ENCODE assay signal across 8 mouse cellular contexts in the genomic region with DNA sequence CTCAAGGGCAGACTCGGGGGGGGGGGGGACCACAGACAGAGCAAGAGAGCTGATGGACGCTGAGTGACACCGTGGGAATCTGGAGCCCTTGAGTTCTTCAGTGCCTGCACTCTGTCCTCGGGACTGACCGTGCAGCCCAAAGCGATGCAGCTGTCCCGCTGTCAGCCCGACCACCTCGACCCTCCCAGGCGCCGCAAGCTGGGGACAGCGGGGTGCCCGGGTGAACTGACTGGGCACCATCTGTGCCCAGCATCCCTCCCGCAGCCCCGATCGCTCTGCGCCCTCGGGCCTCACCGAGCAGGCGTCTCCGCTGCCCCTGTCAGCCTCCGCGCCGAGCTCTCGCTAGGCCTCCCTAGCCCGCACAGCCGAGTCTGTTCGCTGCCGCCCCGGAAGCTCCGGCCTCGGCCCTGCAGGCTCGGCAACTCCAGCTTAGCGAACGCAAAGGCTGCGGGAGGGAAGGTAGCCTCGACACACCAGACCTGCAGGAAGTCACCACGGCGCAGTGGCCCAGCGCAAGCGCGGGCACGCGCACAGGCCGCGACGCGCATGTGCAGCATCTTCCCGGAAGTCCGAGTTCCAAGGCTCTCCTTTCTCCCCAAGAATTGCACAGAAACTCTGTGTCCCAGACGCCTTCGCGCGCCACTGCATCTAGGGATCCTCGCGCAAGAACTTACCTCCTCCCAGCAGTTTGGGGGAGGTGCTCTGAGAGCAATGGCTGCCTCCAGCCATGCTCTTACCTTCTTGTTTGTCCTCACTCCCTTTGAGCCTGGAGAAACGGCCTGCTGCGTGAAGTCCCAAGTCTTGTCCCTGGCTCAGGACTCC. TPM values are rescaled to one million over a fixed set of nuclear protein-coding genes. Genes with fewer than 3 reads are reported as not detected.
A peak's percentile ranks its signal among the peaks of the same experiment; 100 is the strongest.
DNase-seq lines count a peak whose midpoint lies in the region; ATAC-seq lines count a peak whose summit lies in the region.

A gene (minus strand): TSS at position 521 of the 822 bp plus-strand sequence.
A gene (plus strand): TSS at position 763 of the 822 bp plus-strand sequence.

- H3K4me2 ChIP-seq in heart, embryonic 14.5 days (ENCODE audit: low read length) = peak within 1 kb of the TSS; percentile 86
- peak within 1 kb of the TSS; percentile 90 for H3K4me2 ChIP-seq in liver, embryonic 13.5 days
- H3K4me2 ChIP-seq in stomach, embryonic 16.5 days (ENCODE audit: low read depth, low read length) = peak within 1 kb of the TSS; percentile 69

- 0 out of 2 replicates have a peak, but pooled peaks cover 3% of the 10 kb centered on the region for H3K27me3 ChIP-seq in heart, embryonic 14.5 days (ENCODE audit: control insufficient read depth, insufficient read depth, low read length)
- H3K27me3 ChIP-seq in liver, embryonic 13.5 days = no peaks in the 10 kb centered on the region; the same call in 1 of the 2 replicates
- no peaks in the 10 kb centered on the region for H3K27me3 ChIP-seq in stomach, embryonic 16.5 days (ENCODE audit: control insufficient read depth, insufficient read depth, low read length)

- peaks cover 29% of the 10 kb centered on the region for H3K36me3 ChIP-seq in heart, embryonic 14.5 days (ENCODE audit: control insufficient read depth, insufficient read depth, low read length)
- H3K36me3 ChIP-seq in liver, embryonic 13.5 days = peaks cover 30% of the 10 kb centered on the region
- H3K36me3 ChIP-seq in stomach, embryonic 16.5 days (ENCODE audit: control insufficient read depth, insufficient read depth, low read length) = peaks cover 17% of the 10 kb centered on the region

- H3K9ac ChIP-seq in heart, embryonic 14.5 days (ENCODE audit: low read length) = peak within 1 kb of the TSS; percentile 83
- peak within 1 kb of the TSS; percentile 78 for H3K9ac ChIP-seq in liver, embryonic 13.5 days
- peak within 1 kb of the TSS; percentile 94 for H3K9ac ChIP-seq in stomach, embryonic 16.5 days (ENCODE audit: low read length)

- H3K9me3 ChIP-seq in heart, embryonic 14.5 days (ENCODE audit: control insufficient read depth, low read length) = peaks cover 5% of the 10 kb centered on the region; the same call in 1 of the 2 replicates
- H3K9me3 ChIP-seq in liver, embryonic 13.5 days (replicated peaks) = peaks cover 6% of the 10 kb centered on the region
- 0 out of 2 replicates have a peak, but pooled peaks cover 4% of the 10 kb centered on the region for H3K9me3 ChIP-seq in stomach, embryonic 16.5 days (replicated peaks; ENCODE audit: control insufficient read depth, low read length)

- under 1% methylated on average over 58 of the region's 58 CpGs for WGBS in heart, embryonic 14.5 days
- 1% methylated on average over 58 of the region's 58 CpGs for WGBS in liver, embryonic 13.5 days (ENCODE audit: insufficient replicate concordance)
- WGBS in stomach, embryonic 16.5 days = under 1% methylated on average over 58 of the region's 58 CpGs

- peak; percentile 94 for ATAC-seq in heart, embryonic 14.5 days (ENCODE audit: insufficient number of reproducible peaks, insufficient read depth, low FRiP score, low read depth)
- ATAC-seq in liver, embryonic 13.5 days (ENCODE audit: low read depth) = peak; percentile 90
- peak; percentile 98 for ATAC-seq in stomach, embryonic 16.5 days (ENCODE audit: insufficient read depth, low FRiP score)

- peak; percentile 93 for DNase-seq in CD4-positive, CD25-positive, alpha-beta regulatory T cell, adult 2 months (ENCODE audit: low read depth, low spot score)
- DNase-seq in fibroblast of lung, adult 2 months (ENCODE audit: low read depth) = peak; percentile 92
- DNase-seq in kidney, postnatal 14 days = peak; percentile 96
- peak; percentile 76 for DNase-seq in liver, embryonic 13.5 days
- DNase-seq in neural tube, embryonic 10.5 days (ENCODE audit: extremely low spot score, low spot score) = peak; percentile 93

- peak within 1 kb of the TSS; percentile 86 for H3K4me3 ChIP-seq in brown adipose tissue, adult 24 weeks (ENCODE audit: insufficient read depth, low read depth, low read length)
- peak within 1 kb of the TSS; percentile 59 to 88 for H3K4me3 ChIP-seq in heart, embryonic 14.5 days (ENCODE audit: control insufficient read depth in 1 of 2, insufficient read depth in 1 of 2, low read depth in 1 of 2, low read length in 2 of 2)
- H3K4me3 ChIP-seq in liver, embryonic 13.5 days (replicated peaks) = peak within 1 kb of the TSS; percentile 71
- H3K4me3 ChIP-seq in stomach, embryonic 16.5 days (replicated peaks; ENCODE audit: low read length) = peak within 1 kb of the TSS; percentile 76

- H3K27ac ChIP-seq in brown adipose tissue, adult 24 weeks (replicated peaks; ENCODE audit: low read depth, low read length) = peak within 1 kb of the TSS; percentile 32; the same call in 1 of the 2 replicates
- peak within 1 kb of the TSS; percentile 73 to 81 for H3K27ac ChIP-seq in heart, embryonic 14.5 days (replicated peaks in 1 of 2; ENCODE audit: control insufficient read depth in 1 of 2, insufficient read depth in 1 of 2, low read depth in 2 of 2, low read length in 2 of 2)
- H3K27ac ChIP-seq in liver, embryonic 13.5 days = peak within 1 kb of the TSS; percentile 47; the same call in 1 of the 2 replicates
- peak within 1 kb of the TSS; percentile 78 for H3K27ac ChIP-seq in stomach, embryonic 16.5 days (ENCODE audit: low read length)

- H3K4me1 ChIP-seq in brown adipose tissue, adult 24 weeks (ENCODE audit: control insufficient read depth, insufficient read depth, insufficient read length, low read length) = no peaks in the 10 kb centered on the region; the same call in 1 of the 2 replicates
- peaks cover 4 to 10% of the 10 kb centered on the region in 2 experiments; a peak in 3 of 4 replicates for H3K4me1 ChIP-seq in heart, embryonic 14.5 days (ENCODE audit: control insufficient read depth in 2 of 2, insufficient read depth in 2 of 2, low read length in 2 of 2)
- H3K4me1 ChIP-seq in liver, embryonic 13.5 days (replicated peaks) = peaks cover 17% of the 10 kb centered on the region
- H3K4me1 ChIP-seq in stomach, embryonic 16.5 days (ENCODE audit: control insufficient read depth, insufficient read depth, low read length) = peaks cover 10% of the 10 kb centered on the region

RNA-seq across cellular contexts. Expression of the first gene that starts in this region (rescaled TPM):
- 1.5 and 2.4 TPM in 2 replicates for polyA plus RNA-seq in brown adipose tissue, adult 24 weeks (2012; ENCODE audit: insufficient read depth, insufficient read length, missing spikeins)
- polyA plus RNA-seq in heart, embryonic 14.5 days (2014; fragmentation: Nextera tagmentation; extraction: Ambion mirVana) = 9.1 and 9.6 TPM in 2 replicates
- polyA plus RNA-seq in liver, embryonic 13.5 days (2015; fragmentation: Nextera tagmentation; extraction: Ambion mirVana) = 1.7 and 1.8 TPM in 2 replicates
- 9.3 and 10.3 TPM in 2 replicates for polyA plus RNA-seq in stomach, embryonic 16.5 days (2015; fragmentation: Nextera tagmentation; extraction: Ambion mirVana)

RNA-seq across cellular contexts. Expression of the second gene that starts in this region (rescaled TPM):
- not detected in 2 replicates for polyA plus RNA-seq in brown adipose tissue, adult 24 weeks (2012; ENCODE audit: insufficient read depth, insufficient read length, missing spikeins)
- not detected in 2 replicates for polyA plus RNA-seq in heart, embryonic 14.5 days (2014; fragmentation: Nextera tagmentation; extraction: Ambion mirVana)
- not detected in 2 replicates for polyA plus RNA-seq in liver, embryonic 13.5 days (2015; fragmentation: Nextera tagmentation; extraction: Ambion mirVana)
- not detected in 2 replicates for polyA plus RNA-seq in stomach, embryonic 16.5 days (2015; fragmentation: Nextera tagmentation; extraction: Ambion mirVana)

Comparison
In these comparisons a context has a peak if more than half of its experiments do, and no peak if none do; other contexts are left out.
1. Peak in every context shown above with its lines: DNase-seq, ATAC-seq, H3K4me3 ChIP-seq and H3K27ac ChIP-seq.